Mouse (Mus musculus) MEL (cell line): ENCODE results near the gene Gm6685.

Experiments
- CTCF ChIP-seq, 3 experiments: IDR thresholded peaks in 2 of 3; conservative IDR thresholded peaks in 1 of 3; 2 replicates each; pipeline ENCODE4 v1.5.1; 2011 to 2012; ENCODE audit warnings: low read length in 3 of 3, low read depth in 2 of 3, mild to moderate bottlenecking in 2 of 3, improper control_type of control experiment in 1 of 3, inconsistent platforms in 1 of 3, mixed read lengths in 1 of 3, moderate library complexity in 1 of 3; ENCODE audit not compliant: control insufficient read depth in 1 of 3, insufficient read depth in 1 of 3, poor library complexity in 1 of 3, severe bottlenecking in 1 of 3
- GATA1 ChIP-seq: IDR thresholded peaks from 2 replicates; pipeline ENCODE4 v1.6.1; 2011; ENCODE audit warnings: low read depth, low read length, improper control_type of control experiment
- MAX ChIP-seq: IDR thresholded peaks from 2 replicates; pipeline ENCODE4 v1.6.1; 2011; ENCODE audit warnings: low read length, improper control_type of control experiment
- NELFE ChIP-seq: IDR thresholded peaks from 2 replicates; pipeline ENCODE4 v1.6.1; 2011; ENCODE audit warnings: low read depth, low read length, improper control_type of control experiment
- NRF1 ChIP-seq: IDR thresholded peaks from 2 replicates; pipeline ENCODE4 v1.6.1; 2014; ENCODE audit warnings: low read depth, mild to moderate bottlenecking, inconsistent platforms, low read length, improper control_type of control experiment, moderate library complexity; ENCODE audit not compliant: poor library complexity, insufficient read depth, severe bottlenecking
- POLR2A ChIP-seq, 2 experiments: IDR thresholded peaks; 2 replicates each; pipeline ENCODE4 v1.6.1; 2011 to 2012; ENCODE audit warnings: low read length in 2 of 2, mild to moderate bottlenecking in 2 of 2, control low read depth in 1 of 2, improper control_type of control experiment in 1 of 2, low read depth in 1 of 2, moderate library complexity in 1 of 2; ENCODE audit not compliant: control insufficient read depth in 1 of 2, insufficient read depth in 1 of 2, poor library complexity in 1 of 2
- RCOR1 ChIP-seq: IDR thresholded peaks from 2 replicates; pipeline ENCODE4 v1.6.1; 2012; ENCODE audit warnings: low read depth, mild to moderate bottlenecking, inconsistent platforms, low read length, improper control_type of control experiment
- TCF12 ChIP-seq: IDR thresholded peaks from 2 replicates; pipeline ENCODE4 v1.6.1; 2014; ENCODE audit warnings: low read depth, mild to moderate bottlenecking, inconsistent platforms, low read length, improper control_type of control experiment, moderate library complexity

GRCm38 (mm10) chr11:28307723-28308122 lies 31.9 kb downstream of the Gm6685 start:
- no peak for TF ChIP-seq MAX
- TF ChIP-seq NRF1, result no peak
- TF ChIP-seq CTCF (IDR thresholded peaks at IDR 0.05 in 2 of 3, conservative IDR thresholded peaks at IDR 0.05 in 1 of 3; ENCODE audit: control insufficient read depth in 1 of 3, insufficient read depth in 1 of 3, low read depth in 2 of 3, low read length in 3 of 3, poor library complexity in 1 of 3, severe bottlenecking in 1 of 3), result no peak
- TF ChIP-seq POLR2A (IDR thresholded peaks at IDR 0.05; ENCODE audit: control insufficient read depth in 1 of 2, insufficient read depth in 1 of 2, low read depth in 1 of 2, low read length in 2 of 2, poor library complexity in 1 of 2), result no peak
- no peak for TF ChIP-seq GATA1
- no peak for TF ChIP-seq RCOR1
- TF ChIP-seq TCF12, result no peak
- no peak for TF ChIP-seq NELFE
